Mouse (Mus musculus) limb, embryonic 12.5 days (tissue): ENCODE measurements at regions not wholly inside any gene's neighbourhood (a gene's known extent, or its start where the extent isn't known, plus 50 kb on each side); places are given as distances from the start of the nearest gene placed in this dataset.

ENCODE experiments used
- ATAC-seq: fragments of 200-750 bp; cut with Nextera tagmentation; 2 replicates; pipeline ENCODE4 v1.8.0; 2017; ENCODE audit warnings: low read depth, moderate TSS enrichment; ENCODE audit not compliant: insufficient number of reproducible peaks, insufficient read depth, low FRiP score, low TSS enrichment
- H3K27ac ChIP-seq: fragments of 300-500 bp; sonication (generic); 2 replicates; pipeline ENCODE4 v1.5.1; 2016; ENCODE audit warnings: mild to moderate bottlenecking, moderate library complexity
- H3K27me3 ChIP-seq: fragments of 300-500 bp; sonication (generic); 2 replicates; pipeline ENCODE4 v1.6.1; 2016; ENCODE audit warnings: mild to moderate bottlenecking, moderate library complexity
- H3K36me3 ChIP-seq: fragments of 300-500 bp; sonication (generic); 2 replicates; pipeline ENCODE4 v1.6.1; 2016; ENCODE audit warnings: mild to moderate bottlenecking, moderate library complexity
- H3K4me1 ChIP-seq: fragments of 300-500 bp; sonication (generic); replicated peaks from 2 replicates; pipeline ENCODE4 v1.6.1; 2016
- H3K4me2 ChIP-seq: fragments of 300-500 bp; sonication (generic); 2 replicates; pipeline ENCODE4 v1.6.1; 2016; ENCODE audit warnings: mild to moderate bottlenecking, moderate library complexity
- H3K4me3 ChIP-seq: fragments of 300-500 bp; sonication (generic); replicated peaks from 2 replicates; pipeline ENCODE4 v1.5.1; 2016; ENCODE audit warnings: mild to moderate bottlenecking
- H3K9ac ChIP-seq: fragments of 300-500 bp; sonication (generic); replicated peaks from 2 replicates; pipeline ENCODE4 v1.6.1; 2016; ENCODE audit warnings: mild to moderate bottlenecking, moderate library complexity
- H3K9me3 ChIP-seq: fragments of 300-500 bp; sonication (generic); 2 replicates; pipeline ENCODE4 v1.6.1; 2016; ENCODE audit warnings: mild to moderate bottlenecking, moderate library complexity
- WGBS: fragments of 180-500 bp; shearing (Covaris S2); methylation state at CpG from one replicate; pipeline ENCODE4 v1.1.7; 2016; 5-methylcytosine and 5-hydroxymethylcytosine counted together

DNA sequence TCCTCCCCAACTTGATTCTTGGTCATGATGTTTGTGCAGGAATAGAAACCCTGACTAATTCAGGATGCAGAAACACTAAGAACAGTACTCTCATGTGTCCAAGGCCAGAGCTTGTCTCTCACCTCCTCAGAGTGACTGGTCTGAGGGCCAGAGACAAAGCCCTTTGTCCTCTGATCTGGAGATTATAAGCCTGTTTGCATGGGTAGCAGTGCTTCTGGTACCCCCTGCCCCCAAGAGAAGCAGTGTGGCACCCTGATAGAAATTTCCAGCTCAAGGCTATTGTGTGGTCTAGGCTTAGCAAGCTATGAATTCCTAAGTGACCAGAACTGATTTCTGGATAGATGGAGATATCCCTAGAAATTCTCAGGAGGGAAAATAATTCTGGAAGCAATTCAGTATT is 380.2 kb downstream of the Cd83 start:
- Histone ChIP-seq H3K9me3 (no peaks in the 10 kb centered on the region), H3K27ac (no peak overlapping the region), H3K4me3 (no peak overlapping the region), H3K36me3 (no peaks in the 10 kb centered on the region), H3K4me2 (no peak overlapping the region), H3K9ac (no peak overlapping the region), H3K27me3 (no peaks in the 10 kb centered on the region), H3K4me1 (peaks cover 13% of the 10 kb centered on the region; the same call in 1 of the 2 replicates)
- ATAC-seq: no peak

GRCm38 (mm10) chr13:44167186-44167585 is 382.6 kb downstream of the Cd83 start:
- no peak for ATAC-seq
- H3K27me3 ChIP-seq: 0 out of 2 replicates have a peak, but pooled peaks cover 4% of the 10 kb centered on the region

GRCm38 (mm10) chr13:44168186-44168585 is 383.6 kb downstream of the Cd83 start:
- WGBS: 56% methylated on average over 5 of the region's 5 CpGs
- Histone ChIP-seq H3K4me2 (no peak overlapping the region), H3K27me3 (0 out of 2 replicates have a peak, but pooled peaks cover 4% of the 10 kb centered on the region)

More at GRCm38 (mm10) chr13:44167186-44167585, 382.6 kb downstream of the Cd83 start:
- Histone ChIP-seq H3K4me3 (no peak overlapping the region), H3K9ac (no peak overlapping the region), H3K36me3 (no peaks in the 10 kb centered on the region), H3K9me3 (no peaks in the 10 kb centered on the region), H3K4me1 (peaks cover 13% of the 10 kb centered on the region; the same call in 1 of the 2 replicates), H3K27ac (no peak overlapping the region), H3K4me2 (no peak overlapping the region)
- 74% methylated on average over 9 of the region's 9 CpGs for WGBS

GRCm38 (mm10) chr13:44171639-44172038 is 387.1 kb downstream of the Cd83 start:
- Histone ChIP-seq H3K4me3 (no peak overlapping the region), H3K27me3 (0 out of 2 replicates have a peak, but pooled peaks cover 4% of the 10 kb centered on the region), H3K4me2 (no peak overlapping the region), H3K4me1 (peaks cover 13% of the 10 kb centered on the region; the same call in 1 of the 2 replicates), H3K9me3 (no peaks in the 10 kb centered on the region), H3K36me3 (no peaks in the 10 kb centered on the region), H3K27ac (no peak overlapping the region), H3K9ac (no peak overlapping the region)
- 60% methylated on average over 6 of the region's 6 CpGs for WGBS
- no peak for ATAC-seq

More at GRCm38 (mm10) chr13:44168186-44168585, 383.6 kb downstream of the Cd83 start:
- no peak overlapping the region for H3K4me3 ChIP-seq
- H3K9ac ChIP-seq: no peak overlapping the region
- H3K4me1 ChIP-seq: peaks cover 13% of the 10 kb centered on the region; the same call in 1 of the 2 replicates
- no peaks in the 10 kb centered on the region for H3K9me3 ChIP-seq
- no peak overlapping the region for H3K27ac ChIP-seq
- no peaks in the 10 kb centered on the region for H3K36me3 ChIP-seq
- no peak for ATAC-seq

DNA sequence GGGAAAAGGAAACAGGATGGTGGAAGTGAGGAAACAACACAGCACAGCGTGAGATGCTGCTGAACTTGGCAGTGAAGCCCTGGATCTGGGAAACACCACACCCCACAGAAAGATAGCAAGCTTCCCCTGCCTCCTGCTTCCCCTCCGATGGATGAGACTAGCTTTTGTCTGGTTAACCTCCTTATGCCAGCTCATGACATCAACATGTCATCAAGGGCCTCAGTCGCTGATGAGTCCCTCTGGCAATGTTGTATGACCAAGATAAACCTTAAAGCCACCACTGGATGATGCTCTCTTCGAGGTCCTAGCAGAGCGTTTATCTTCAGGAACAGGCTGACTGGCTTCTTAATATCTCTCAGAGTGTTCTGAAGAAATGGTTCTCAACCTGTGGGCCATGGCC is 388.1 kb downstream of the Cd83 start:
- H3K27me3 ChIP-seq: 0 out of 2 replicates have a peak, but pooled peaks cover 4% of the 10 kb centered on the region
- 81% methylated on average over 5 of the region's 5 CpGs for whole genome bisulfite sequencing
- no peak for ATAC-seq

GRCm38 (mm10) chr13:44174236-44174635 is 389.7 kb downstream of the Cd83 start:
- Histone ChIP-seq H3K4me2 (no peak overlapping the region), H3K4me3 (no peak overlapping the region), H3K27me3 (0 out of 2 replicates have a peak, but pooled peaks cover 4% of the 10 kb centered on the region), H3K27ac (no peak overlapping the region), H3K4me1 (no peaks in the 10 kb centered on the region), H3K9ac (no peak overlapping the region), H3K36me3 (no peaks in the 10 kb centered on the region), H3K9me3 (no peaks in the 10 kb centered on the region)
- WGBS: 92% methylated on average over 2 of the region's 2 CpGs
- ATAC-seq: no peak

More for the DNA sequence above, 388.1 kb downstream of the Cd83 start:
- no peak overlapping the region for H3K4me2 ChIP-seq
- 0 out of 2 replicates have a peak, but pooled peaks cover 4% of the 10 kb centered on the region for H3K4me1 ChIP-seq
- H3K9ac ChIP-seq: no peak overlapping the region
- no peaks in the 10 kb centered on the region for H3K9me3 ChIP-seq
- no peak overlapping the region for H3K4me3 ChIP-seq
- no peak overlapping the region for H3K27ac ChIP-seq
- no peaks in the 10 kb centered on the region for H3K36me3 ChIP-seq

DNA sequence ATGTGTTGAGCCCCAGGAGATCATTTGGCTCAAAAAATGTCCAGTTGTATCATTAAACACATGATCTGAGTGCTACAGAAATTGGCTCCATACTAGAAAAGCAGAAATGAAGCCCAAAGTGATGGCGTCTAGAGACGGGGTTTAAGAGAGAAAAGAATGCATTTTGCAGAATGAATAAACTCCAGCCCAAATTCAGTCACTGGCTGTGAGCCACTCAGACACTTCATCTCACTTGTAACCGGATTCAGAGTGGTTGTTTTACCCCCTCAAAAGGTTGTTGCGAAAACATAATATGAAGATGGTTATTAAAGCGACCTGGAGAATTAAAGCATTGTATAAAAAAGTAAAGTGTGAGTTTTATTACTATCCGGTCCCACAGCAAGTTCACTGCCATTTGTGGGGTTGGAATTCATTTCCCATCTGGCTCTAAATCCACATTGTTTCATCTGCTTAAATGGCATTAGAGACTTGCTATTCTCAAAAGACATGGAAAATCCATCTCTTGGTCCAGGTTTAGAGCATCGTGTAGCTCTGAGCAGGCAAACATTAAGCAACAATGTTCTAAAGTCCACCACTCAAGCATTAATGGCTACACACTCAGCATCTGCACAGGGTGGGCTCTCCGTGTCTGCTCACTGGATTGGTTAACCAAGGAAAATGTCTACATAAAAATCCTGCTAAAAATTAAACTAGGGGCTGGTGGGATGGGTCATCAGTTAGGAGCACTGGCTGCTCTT is 390.9 kb downstream of the Cd83 start:
- no peak for ATAC-seq
- WGBS: 71% methylated on average over 8 of the region's 8 CpGs
- Histone ChIP-seq H3K4me2 (no peak overlapping the region), H3K9me3 (no peaks in the 10 kb centered on the region), H3K36me3 (no peaks in the 10 kb centered on the region), H3K27ac (no peak overlapping the region), H3K4me3 (no peak overlapping the region), H3K4me1 (no peaks in the 10 kb centered on the region), H3K9ac (no peak overlapping the region), H3K27me3 (0 out of 2 replicates have a peak, but pooled peaks cover 4% of the 10 kb centered on the region)

DNA sequence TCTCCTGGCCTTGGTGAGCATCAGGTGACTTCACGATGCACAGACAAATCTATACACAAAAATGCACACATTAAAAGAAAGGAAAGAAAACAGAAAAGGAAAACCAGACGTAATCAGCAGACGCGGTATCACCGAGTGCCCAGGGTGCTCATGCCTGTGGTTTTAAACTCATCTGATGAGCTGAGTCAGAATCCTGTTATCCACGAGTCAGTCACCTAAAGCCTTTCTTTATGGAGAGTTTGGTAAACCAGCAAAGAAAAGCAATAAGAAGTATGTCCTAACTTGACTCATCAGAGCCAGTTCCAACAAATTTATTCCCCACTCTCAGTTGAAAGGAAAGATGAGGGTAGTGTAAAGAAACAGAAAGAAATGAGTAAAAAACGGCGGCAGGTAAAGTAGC is 391.5 kb downstream of the Cd83 start:
- H3K4me1 ChIP-seq: no peaks in the 10 kb centered on the region
- no peak overlapping the region for H3K4me2 ChIP-seq

GRCm38 (mm10) chr13:44178006-44178405 is 393.4 kb downstream of the Cd83 start:
- Histone ChIP-seq H3K27ac (no peak overlapping the region), H3K4me2 (no peak overlapping the region), H3K4me1 (peaks cover 10% of the 10 kb centered on the region), H3K27me3 (no peaks in the 10 kb centered on the region), H3K4me3 (no peak overlapping the region), H3K9ac (no peak overlapping the region), H3K9me3 (no peaks in the 10 kb centered on the region), H3K36me3 (no peaks in the 10 kb centered on the region)
- WGBS: 64% methylated on average over 6 of the region's 6 CpGs
- ATAC-seq: no peak

More for the DNA sequence above, 391.5 kb downstream of the Cd83 start:
- Histone ChIP-seq H3K9me3 (no peaks in the 10 kb centered on the region), H3K4me3 (no peak overlapping the region), H3K27me3 (0 out of 2 replicates have a peak, but pooled peaks cover 4% of the 10 kb centered on the region), H3K27ac (no peak overlapping the region), H3K36me3 (no peaks in the 10 kb centered on the region), H3K9ac (no peak overlapping the region)
- WGBS: 89% methylated on average over 8 of the region's 8 CpGs
- ATAC-seq: no peak

DNA sequence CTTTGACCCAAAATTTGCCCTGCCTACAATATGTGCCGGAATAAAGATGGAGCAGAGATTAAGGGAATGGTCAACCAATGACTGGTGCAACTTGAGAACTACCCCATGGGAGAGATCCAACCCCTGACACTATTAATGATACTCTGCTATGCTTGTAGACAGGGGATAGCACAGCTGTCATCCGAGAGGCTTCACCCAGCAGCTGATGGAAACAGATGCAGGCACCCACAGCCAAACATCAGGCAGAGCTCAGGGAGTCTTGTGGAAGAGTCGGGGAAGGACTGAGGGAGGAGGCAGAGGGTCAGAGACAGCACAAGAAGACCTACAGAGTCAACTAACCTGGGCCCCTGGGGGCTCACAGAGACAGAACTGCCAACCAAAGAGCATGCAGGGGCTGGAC is 395.8 kb downstream of the Cd83 start:
- 85% methylated on average over 3 of the region's 3 CpGs for WGBS
- Histone ChIP-seq H3K9ac (no peak overlapping the region), H3K9me3 (no peaks in the 10 kb centered on the region), H3K27ac (no peak overlapping the region), H3K4me2 (no peak overlapping the region), H3K27me3 (0 out of 2 replicates have a peak, but pooled peaks cover 2% of the 10 kb centered on the region), H3K4me1 (peaks cover 14% of the 10 kb centered on the region), H3K4me3 (no peak overlapping the region), H3K36me3 (no peaks in the 10 kb centered on the region)
- ATAC-seq: no peak

GRCm38 (mm10) chr13:44182544-44183191 is 398.1 kb downstream of the Cd83 start:
- 0 out of 2 replicates have a peak overlapping the region, but pooled peaks have one; percentile 3 for H3K4me2 ChIP-seq
- H3K9ac ChIP-seq: no peak overlapping the region
- peaks cover 14% of the 10 kb centered on the region for H3K4me1 ChIP-seq
- 42% methylated on average over 15 of the region's 15 CpGs for WGBS
- H3K27ac ChIP-seq: peak overlapping the region; percentile 81
- H3K36me3 ChIP-seq: no peaks in the 10 kb centered on the region
- peak; percentile 52; the same call in 1 of the 2 replicates for ATAC-seq
- 0 out of 2 replicates have a peak, but pooled peaks cover 2% of the 10 kb centered on the region for H3K27me3 ChIP-seq
- no peaks in the 10 kb centered on the region for H3K9me3 ChIP-seq
- no peak overlapping the region for H3K4me3 ChIP-seq
